Mouse (Mus musculus): ENCODE measurements around the gene Tmem91. TPM values are rescaled to one million over a fixed set of nuclear protein-coding genes. Genes with fewer than 3 reads are reported as not detected.

Gene Tmem91
- polyA plus RNA-seq, 1 experiment from 2014 or later = 2.4 TPM

DNA sequence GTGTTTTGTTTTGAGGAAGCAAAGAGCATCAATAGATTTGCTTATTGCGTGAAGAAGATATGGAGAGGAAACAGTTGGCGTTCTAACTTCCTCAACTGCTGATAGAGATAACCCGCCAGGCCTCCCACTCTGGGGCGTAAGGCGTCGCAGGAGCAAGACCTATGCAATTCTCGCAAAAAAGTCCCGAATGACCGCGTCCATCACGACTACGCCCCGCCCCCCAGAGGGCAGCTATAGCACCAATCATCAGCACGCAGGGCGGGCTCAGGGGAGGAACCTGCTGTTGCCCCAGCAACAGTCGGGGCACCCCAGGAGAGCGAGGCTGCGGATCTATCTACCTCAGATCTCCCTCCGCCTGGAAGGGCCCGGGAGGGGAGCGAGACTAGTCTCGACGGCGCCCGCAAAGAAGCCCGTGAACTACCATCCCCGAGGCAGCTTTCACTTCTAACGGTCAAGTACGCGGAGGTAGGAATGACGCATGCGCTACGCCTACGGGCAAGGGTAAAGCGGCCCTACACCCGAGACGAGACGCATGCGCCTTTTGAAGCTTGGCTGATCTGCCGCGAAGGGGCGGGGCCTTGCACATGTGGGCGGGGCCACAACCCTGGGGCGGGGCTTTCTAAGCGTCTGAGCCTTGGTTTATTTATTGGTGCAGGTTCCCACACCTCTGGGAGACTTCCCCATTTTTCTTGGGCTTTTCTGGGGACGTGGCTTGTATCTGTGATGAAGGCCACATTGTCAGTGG is 5.7 kb upstream of the Tmem91 start, which contains the start of gene B9d2:
Gene B9d2 (plus strand): TSS at position 267 of the 745 bp plus-strand sequence.
- under 1% methylated on average over 46 of the region's 46 CpGs for WGBS
- Histone ChIP-seq H3K4me1 (replicated peaks) (0 out of 2 replicates have a peak, but pooled peaks cover 5% of the 10 kb centered on the region), H3K27me3 (replicated peaks) (0 out of 2 replicates have a peak, but pooled peaks cover under 1% of the 10 kb centered on the region), H3K36me3 (no peaks in the 10 kb centered on the region), H3K4me2 (replicated peaks) (peak within 1 kb of the TSS; percentile 70), H3K9me3 (no peaks in the 10 kb centered on the region), H3K27ac (peak within 1 kb of the TSS; percentile 93), H3K9ac (peak within 1 kb of the TSS; percentile 39; the same call in 1 of the 2 replicates), H3K4me3 (replicated peaks) (peak within 1 kb of the TSS; percentile 70)
- ATAC-seq = peak; percentile 98

DNA sequence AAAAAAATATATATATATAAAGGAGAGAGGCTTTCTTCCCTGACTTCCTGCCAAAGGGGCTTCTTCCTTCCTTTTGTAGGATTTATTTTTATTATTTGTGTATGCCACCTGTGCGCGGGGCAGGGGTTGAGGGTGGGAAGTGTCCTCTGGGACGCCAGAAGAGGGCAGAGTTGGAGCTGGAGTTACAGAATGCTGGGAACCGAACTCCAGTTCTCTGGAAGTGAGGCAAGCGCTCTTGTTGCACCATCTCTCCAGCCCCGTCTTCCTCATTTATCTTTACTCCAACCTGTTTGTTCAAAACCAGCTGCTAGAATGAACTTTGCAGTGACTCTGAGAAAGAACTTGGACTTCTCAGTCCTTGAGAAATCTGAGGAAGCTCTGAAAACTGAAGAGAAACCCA is 5.0 kb upstream of the Tmem91 start:
- peak overlapping the region; percentile 70 for H3K4me2 ChIP-seq (replicated peaks)
- H3K4me3 ChIP-seq (replicated peaks) = peak overlapping the region; percentile 70
- 13% methylated on average over 6 of the region's 6 CpGs for WGBS
- peaks cover 12% of the 10 kb centered on the region for H3K4me1 ChIP-seq (replicated peaks)
- H3K9ac ChIP-seq = no peak overlapping the region
- no peaks in the 10 kb centered on the region for H3K36me3 ChIP-seq
- H3K27ac ChIP-seq = peak overlapping the region; percentile 93; the same call in 1 of the 2 replicates
- H3K27me3 ChIP-seq (replicated peaks) = peaks cover 7% of the 10 kb centered on the region
- ATAC-seq = no peak
- H3K9me3 ChIP-seq = no peaks in the 10 kb centered on the region

DNA sequence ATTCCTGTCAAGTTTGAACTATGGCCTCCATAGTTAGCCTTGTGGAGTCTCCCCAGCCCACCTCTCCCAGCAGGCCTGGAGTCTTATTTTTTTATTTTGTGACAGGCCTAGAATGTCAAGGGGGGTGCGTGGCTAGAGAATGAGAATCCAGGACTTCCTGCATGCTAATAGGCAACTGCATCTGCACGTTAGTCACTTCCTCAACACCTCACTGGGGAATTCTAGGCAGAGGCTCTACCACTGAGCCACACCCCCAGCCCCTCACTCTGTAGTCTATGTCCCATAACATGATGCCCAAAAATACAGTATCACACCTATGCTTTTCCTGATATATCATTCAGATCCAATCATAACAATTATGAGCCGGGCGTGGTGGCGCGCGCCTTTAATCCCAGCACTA is 2.0 kb upstream of the Tmem91 start:
- no peak overlapping the region for H3K4me3 ChIP-seq (replicated peaks)
- no peaks in the 10 kb centered on the region for H3K9me3 ChIP-seq
- H3K27me3 ChIP-seq (replicated peaks) = peaks cover 26% of the 10 kb centered on the region
- H3K27ac ChIP-seq = no peak overlapping the region
- H3K9ac ChIP-seq = no peak overlapping the region
- H3K4me2 ChIP-seq (replicated peaks) = no peak overlapping the region
- WGBS = 91% methylated on average over 7 of the region's 7 CpGs
- H3K4me1 ChIP-seq (replicated peaks) = peaks cover 17% of the 10 kb centered on the region
- no peak for ATAC-seq
- H3K36me3 ChIP-seq = no peaks in the 10 kb centered on the region

GRCm38 (mm10) chr7:25676085-25676781 is 1.3 kb upstream of the Tmem91 start:
- Histone ChIP-seq H3K4me3 (replicated peaks) (no peak overlapping the region), H3K36me3 (no peaks in the 10 kb centered on the region), H3K27me3 (replicated peaks) (peaks cover 26% of the 10 kb centered on the region), H3K9me3 (no peaks in the 10 kb centered on the region), H3K4me2 (replicated peaks) (no peak overlapping the region), H3K9ac (no peak overlapping the region), H3K4me1 (replicated peaks) (peaks cover 15% of the 10 kb centered on the region), H3K27ac (no peak overlapping the region)
- no peak for ATAC-seq
- 53% methylated on average over 15 of the region's 15 CpGs for WGBS

GRCm38 (mm10) chr7:25675405-25675804 is 439 bp upstream of the Tmem91 start:
- WGBS = 44% methylated on average over 6 of the region's 6 CpGs
- ATAC-seq = no peak
- Histone ChIP-seq H3K36me3 (no peaks in the 10 kb centered on the region), H3K9me3 (no peaks in the 10 kb centered on the region), H3K4me2 (replicated peaks) (peak overlapping the region; percentile 73; the same call in 1 of the 2 replicates), H3K9ac (peak overlapping the region; percentile 26; the same call in 1 of the 2 replicates), H3K4me1 (replicated peaks) (peaks cover 14% of the 10 kb centered on the region), H3K27me3 (replicated peaks) (peaks cover 26% of the 10 kb centered on the region), H3K27ac (no peak overlapping the region), H3K4me3 (replicated peaks) (no peak overlapping the region)

DNA sequence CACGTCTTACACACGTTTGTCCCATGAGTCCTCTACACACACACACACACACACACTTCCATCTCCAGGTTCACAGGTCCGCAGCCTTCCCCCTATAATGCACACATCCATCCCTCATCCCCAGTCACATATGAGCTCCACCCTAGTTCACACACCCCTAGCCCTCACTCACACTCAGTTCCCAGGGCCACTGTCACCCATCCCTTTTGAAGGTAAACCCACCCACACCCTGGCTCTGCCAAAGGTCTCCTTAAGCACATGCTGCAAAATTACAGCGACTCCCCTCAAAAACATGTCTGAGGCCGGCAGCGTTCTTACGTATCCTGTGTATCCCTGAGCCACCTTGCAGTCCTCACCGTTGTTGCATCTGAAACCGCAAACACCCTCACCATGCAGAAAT is 669 bp downstream of the Tmem91 start:
- H3K27ac ChIP-seq = no peak overlapping the region
- WGBS = 22% methylated on average over 9 of the region's 9 CpGs
- peaks cover 12% of the 10 kb centered on the region for H3K4me1 ChIP-seq (replicated peaks)
- H3K4me3 ChIP-seq (replicated peaks) = 0 out of 2 replicates have a peak overlapping the region, but pooled peaks have one; percentile 34
- ATAC-seq = no peak
- H3K27me3 ChIP-seq (replicated peaks) = peaks cover 26% of the 10 kb centered on the region
- H3K9me3 ChIP-seq = no peaks in the 10 kb centered on the region
- H3K36me3 ChIP-seq = no peaks in the 10 kb centered on the region
- no peak overlapping the region for H3K9ac ChIP-seq
- peak overlapping the region; percentile 73 for H3K4me2 ChIP-seq (replicated peaks)

DNA sequence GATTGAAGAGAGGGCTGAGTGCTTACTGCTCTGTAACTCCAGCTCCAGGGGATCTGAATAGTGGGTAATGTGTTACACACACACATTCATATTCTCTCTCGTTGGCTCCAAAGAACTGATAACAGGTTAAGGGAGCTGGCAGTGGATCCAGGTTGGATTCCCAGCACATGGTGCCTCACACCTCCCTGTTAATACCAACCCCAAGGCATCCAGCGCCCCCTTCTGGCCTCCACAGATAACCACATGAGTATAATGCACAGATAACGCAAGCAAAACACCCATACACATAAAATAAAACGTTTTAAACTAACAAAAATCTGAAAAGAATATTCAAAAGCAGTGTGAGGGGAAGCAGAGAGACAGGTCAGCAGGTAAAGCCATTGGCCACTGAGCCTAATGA is 2.5 kb downstream of the Tmem91 start:
- Histone ChIP-seq H3K9me3 (no peaks in the 10 kb centered on the region), H3K4me1 (replicated peaks) (peaks cover 12% of the 10 kb centered on the region), H3K36me3 (0 out of 2 replicates have a peak, but pooled peaks cover 5% of the 10 kb centered on the region), H3K27me3 (replicated peaks) (peaks cover 26% of the 10 kb centered on the region), H3K27ac (no peak overlapping the region), H3K9ac (no peak overlapping the region), H3K4me3 (replicated peaks) (no peak overlapping the region), H3K4me2 (replicated peaks) (no peak overlapping the region)
- 53% methylated on average over 4 of the region's 4 CpGs for WGBS
- ATAC-seq = no peak

GRCm38 (mm10) chr7:25671686-25672085 is 3.3 kb downstream of the Tmem91 start:
- H3K4me2 ChIP-seq (replicated peaks) = no peak overlapping the region
- WGBS = 70% methylated on average over 2 of the region's 2 CpGs
- H3K27ac ChIP-seq = no peak overlapping the region
- no peaks in the 10 kb centered on the region for H3K9me3 ChIP-seq
- ATAC-seq = no peak
- no peak overlapping the region for H3K4me3 ChIP-seq (replicated peaks)
- H3K27me3 ChIP-seq (replicated peaks) = peaks cover 26% of the 10 kb centered on the region
- no peak overlapping the region for H3K9ac ChIP-seq
- H3K4me1 ChIP-seq (replicated peaks) = peaks cover 12% of the 10 kb centered on the region
- 0 out of 2 replicates have a peak, but pooled peaks cover 5% of the 10 kb centered on the region for H3K36me3 ChIP-seq

DNA sequence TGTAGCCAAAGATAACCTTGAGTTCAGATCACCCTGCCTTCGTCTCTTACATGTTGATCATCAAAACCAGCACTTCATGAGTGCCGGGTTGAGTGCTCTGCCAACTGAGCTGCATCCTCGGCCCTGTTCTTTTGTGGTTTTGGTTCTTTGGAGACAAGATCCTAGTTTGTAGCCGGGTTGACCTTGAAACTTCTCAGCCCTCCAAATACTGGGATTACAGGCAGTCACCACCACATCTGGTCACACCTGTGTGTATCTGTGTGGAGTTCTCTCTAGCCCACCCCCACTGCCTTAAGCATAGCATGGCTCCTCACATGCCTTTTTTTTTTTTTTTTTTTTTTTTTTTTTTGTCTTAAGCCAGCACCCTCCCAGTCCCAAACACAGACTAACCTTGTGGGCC is 4.9 kb downstream of the Tmem91 start:
- H3K4me3 ChIP-seq (replicated peaks) = no peak overlapping the region
- no peak overlapping the region for H3K9ac ChIP-seq
- no peaks in the 10 kb centered on the region for H3K9me3 ChIP-seq
- H3K4me2 ChIP-seq (replicated peaks) = no peak overlapping the region
- no peak overlapping the region for H3K27ac ChIP-seq
- 97% methylated on average over 4 of the region's 4 CpGs for WGBS
- peaks cover 6% of the 10 kb centered on the region for H3K4me1 ChIP-seq (replicated peaks)
- peaks cover 21% of the 10 kb centered on the region for H3K27me3 ChIP-seq (replicated peaks)
- ATAC-seq = no peak
- H3K36me3 ChIP-seq = peaks cover 12% of the 10 kb centered on the region; the same call in 1 of the 2 replicates

GRCm38 (mm10) chr7:25669631-25670030 is 5.3 kb downstream of the Tmem91 start:
- Histone ChIP-seq H3K4me1 (replicated peaks) (peaks cover 2% of the 10 kb centered on the region), H3K27me3 (replicated peaks) (peaks cover 16% of the 10 kb centered on the region), H3K36me3 (peaks cover 16% of the 10 kb centered on the region; the same call in 1 of the 2 replicates), H3K9ac (no peak overlapping the region), H3K27ac (no peak overlapping the region), H3K9me3 (no peaks in the 10 kb centered on the region), H3K4me2 (replicated peaks) (no peak overlapping the region), H3K4me3 (replicated peaks) (no peak overlapping the region)
- WGBS = 72% methylated on average over 9 of the region's 9 CpGs
- no peak for ATAC-seq

DNA sequence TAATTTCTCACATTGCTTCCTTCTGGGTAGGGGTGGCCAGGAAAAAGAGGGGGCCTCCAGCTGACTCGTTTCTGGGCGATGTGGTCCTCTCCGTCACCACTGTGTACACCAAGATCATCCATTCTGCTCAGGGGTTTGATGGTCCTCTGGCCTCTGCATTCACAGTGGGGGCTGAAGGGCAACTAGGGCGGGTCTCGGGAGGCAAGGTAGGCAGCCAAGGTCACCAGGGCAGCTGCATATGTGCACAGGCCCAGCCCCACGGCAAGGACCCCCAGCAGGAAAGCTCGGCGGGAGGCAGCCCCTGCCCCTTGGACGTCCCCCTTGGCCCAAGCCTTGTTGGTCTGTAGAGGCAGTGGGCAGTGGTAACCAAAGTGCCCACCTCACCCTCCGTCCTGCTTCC is 5.8 kb downstream of the Tmem91 start:
- no peak overlapping the region for H3K9ac ChIP-seq
- H3K9me3 ChIP-seq = no peaks in the 10 kb centered on the region
- peaks cover 11% of the 10 kb centered on the region for H3K27me3 ChIP-seq (replicated peaks)
- WGBS = 87% methylated on average over 10 of the region's 10 CpGs
- peaks cover 16% of the 10 kb centered on the region; the same call in 1 of the 2 replicates for H3K36me3 ChIP-seq
- H3K4me1 ChIP-seq (replicated peaks) = no peaks in the 10 kb centered on the region
- no peak for ATAC-seq
- no peak overlapping the region for H3K27ac ChIP-seq
- no peak overlapping the region for H3K4me2 ChIP-seq (replicated peaks)
- no peak overlapping the region for H3K4me3 ChIP-seq (replicated peaks)

GRCm38 (mm10) chr7:25666381-25666780 is 8.6 kb downstream of the Tmem91 start:
- no peaks in the 10 kb centered on the region for H3K4me1 ChIP-seq (replicated peaks)
- no peak overlapping the region for H3K27ac ChIP-seq
- no peak for ATAC-seq
- no peaks in the 10 kb centered on the region for H3K9me3 ChIP-seq
- no peaks in the 10 kb centered on the region for H3K27me3 ChIP-seq (replicated peaks)
- H3K4me2 ChIP-seq (replicated peaks) = no peak overlapping the region
- H3K9ac ChIP-seq = no peak overlapping the region
- H3K4me3 ChIP-seq (replicated peaks) = no peak overlapping the region
- peaks cover 16% of the 10 kb centered on the region; the same call in 1 of the 2 replicates for H3K36me3 ChIP-seq
- 93% methylated on average over 8 of the region's 8 CpGs for WGBS
